Mouse (Mus musculus): Measurements from ENCODE around the gene Olfr339. TPM values are rescaled to one million over a fixed set of nuclear protein-coding genes. Genes with fewer than 3 reads are reported as not detected.

Gene Olfr339
- polyA plus RNA-seq (2015; fragmentation: Nextera tagmentation; extraction: Ambion mirVana) = not detected in 2 replicates

DNA sequence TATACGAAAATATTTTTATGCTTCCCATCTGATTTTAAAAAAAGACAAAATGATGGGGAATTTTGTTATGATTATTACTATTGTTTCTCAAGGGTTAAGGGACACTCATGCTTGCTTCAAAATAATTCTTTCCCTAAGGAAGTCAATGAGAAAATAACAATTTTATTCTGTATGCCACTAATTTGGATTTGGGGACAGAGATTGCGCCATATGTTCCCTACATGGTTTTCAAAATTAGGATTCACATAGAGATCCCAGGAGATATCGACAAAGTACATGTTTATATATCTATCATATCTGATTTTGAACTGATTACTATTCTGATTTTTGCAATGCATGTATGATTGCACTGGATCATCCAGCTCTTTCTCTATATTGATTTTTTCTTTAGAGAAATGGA, at the start of gene Olfr339:
TSS of gene Olfr339 (plus strand) at position 301 of the 400 bp plus-strand sequence.

DNA sequence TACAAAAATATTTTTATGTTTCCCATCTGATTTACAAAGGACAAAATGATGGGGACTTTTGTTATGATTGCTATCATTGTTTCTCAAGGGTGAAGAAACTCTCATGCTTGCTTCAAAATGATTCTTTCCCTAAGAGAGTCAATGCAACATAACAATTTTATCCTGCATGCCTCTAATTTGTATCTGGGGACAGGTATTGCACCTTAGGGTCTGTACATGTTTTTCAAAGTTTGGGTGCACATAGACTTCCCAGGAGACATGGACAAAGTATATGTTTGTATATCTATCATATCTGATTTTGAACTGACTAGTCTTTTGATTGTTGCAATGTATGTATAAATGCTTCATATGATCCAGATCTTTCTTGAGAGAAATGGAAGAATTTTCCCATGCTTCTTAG, 45.5 kb upstream of the Olfr339 start, which contains the start of gene Olfr338:
TSS of gene Olfr338 (plus strand) at position 301 of the 400 bp plus-strand sequence.

GRCm38 (mm10) chr2:36452287-36452686, 33.5 kb downstream of the Olfr339 start, which contains the start of gene Olfr340:
Olfr340 (plus strand) TSS chr2:36452587.

Other genes starting within 250 kb of the Olfr339 start
- 9.2 and 10.2 TPM in 2 replicates for gene Ptgs1, start 188.5 kb upstream of the Olfr339 start, polyA plus RNA-seq (2015; fragmentation: Nextera tagmentation; extraction: Ambion mirVana)
- gene Olfr338, start 45.4 kb upstream of the Olfr339 start, polyA plus RNA-seq (2015; fragmentation: Nextera tagmentation; extraction: Ambion mirVana) = not detected in 2 replicates
- gene Olfr340, start 33.6 kb downstream of the Olfr339 start, polyA plus RNA-seq (2015; fragmentation: Nextera tagmentation; extraction: Ambion mirVana) = not detected in 2 replicates
- not detected in 2 replicates for gene Olfr341, start 63.5 kb downstream of the Olfr339 start, polyA plus RNA-seq (2015; fragmentation: Nextera tagmentation; extraction: Ambion mirVana)
- not detected in 2 replicates for gene Olfr342, start 106.1 kb downstream of the Olfr339 start, polyA plus RNA-seq (2015; fragmentation: Nextera tagmentation; extraction: Ambion mirVana)
- not detected in 2 replicates for gene Olfr344, start 147.7 kb downstream of the Olfr339 start, polyA plus RNA-seq (2015; fragmentation: Nextera tagmentation; extraction: Ambion mirVana)
- gene Olfr345, start 221.1 kb downstream of the Olfr339 start, polyA plus RNA-seq (2015; fragmentation: Nextera tagmentation; extraction: Ambion mirVana) = not detected in 2 replicates

Measured in neural tube, postnatal 0 days (tissue).